ENCODE assay signal across 16 mouse cellular contexts in genomic region chr7:44271309-44271708, GRCm38 (mm10). TPM values are rescaled to one million over a fixed set of nuclear protein-coding genes. Genes with fewer than 3 reads are reported as not detected.
A peak's percentile ranks its signal among the peaks of the same experiment; 100 is the strongest.
DNase-seq lines count a peak whose midpoint lies in the region; ATAC-seq and TF ChIP-seq lines count a peak whose summit lies in the region.
"Had no signal": no experiment of that assay in that cellular context is flagged by ENCODE, and none has a peak within 500 bp of the region (broad histone marks: within the 10 kb centered on the region; RNA-seq: fewer than 3 reads in every experiment).

No protein-coding gene starts in this region.

- WGBS in forebrain, embryonic 16.5 days = 63% methylated on average over 2 of the region's 2 CpGs
- 77% methylated on average over 2 of the region's 2 CpGs for WGBS in forebrain, embryonic 10.5 days
- WGBS in neural tube, embryonic 13.5 days = 80% methylated on average over 2 of the region's 2 CpGs

- no peaks in the 10 kb centered on the region; the same call in 1 of the 2 replicates for H3K27me3 ChIP-seq in forebrain, embryonic 16.5 days (replicated peaks; ENCODE audit: control insufficient read depth, insufficient read depth, low read length)
- H3K27me3 ChIP-seq in forebrain, embryonic 10.5 days (ENCODE audit: poor library complexity, severe bottlenecking) = peaks cover 38% of the 10 kb centered on the region
- peaks cover 39% of the 10 kb centered on the region for H3K27me3 ChIP-seq in neural tube, embryonic 13.5 days

- H3K36me3 ChIP-seq in forebrain, embryonic 16.5 days (ENCODE audit: control insufficient read depth, insufficient read depth) = no peaks in the 10 kb centered on the region
- no peaks in the 10 kb centered on the region for H3K36me3 ChIP-seq in forebrain, embryonic 10.5 days (replicated peaks)
- H3K36me3 ChIP-seq in neural tube, embryonic 13.5 days = no peaks in the 10 kb centered on the region
- H3K36me3 ChIP-seq: heart, embryonic 15.5 days; limb, embryonic 12.5 days had no signal

- DNase-seq in forebrain, embryonic 10.5 days (ENCODE audit: extremely low spot score, low spot score) = no peak
- DNase-seq in neural tube, embryonic 10.5 days (ENCODE audit: extremely low spot score, low spot score) = no peak
- DNase-seq in brain, embryonic 14.5 days (ENCODE audit: low read depth) = peak; percentile 75
- DNase-seq in retina, embryonic 14.5 days (ENCODE audit: low spot score) = peak; percentile 36
- no peak for DNase-seq in gastrocnemius, adult 8-10 months (ENCODE audit: low spot score in 2 of 2)
- DNase-seq in kidney, postnatal 14 days = no peak
- DNase-seq: cerebellum, adult 18-20 months; thymus, postnatal 4 days had no signal

- H3K9me3 ChIP-seq in forebrain, embryonic 16.5 days (ENCODE audit: control insufficient read depth, low read length) = no peaks in the 10 kb centered on the region
- no peaks in the 10 kb centered on the region; the same call in 1 of the 2 replicates for H3K9me3 ChIP-seq in forebrain, embryonic 10.5 days
- H3K9me3 ChIP-seq in neural tube, embryonic 13.5 days = no peaks in the 10 kb centered on the region
- H3K9me3 ChIP-seq: heart, embryonic 15.5 days; limb, embryonic 12.5 days had no signal

- no peak for TF ChIP-seq CTCF in brain, embryonic 14.5 days (IDR thresholded peaks at IDR 0.05; ENCODE audit: borderline replicate concordance, extremely low read depth, insufficient read depth, insufficient read length)

- no peak overlapping the region for H3K4me2 ChIP-seq in forebrain, embryonic 16.5 days (ENCODE audit: low read length)
- no peak overlapping the region for H3K4me2 ChIP-seq in neural tube, embryonic 13.5 days
- H3K4me2 ChIP-seq: heart, embryonic 15.5 days; limb, embryonic 12.5 days had no signal

- H3K4me3 ChIP-seq in forebrain, embryonic 16.5 days (replicated peaks; ENCODE audit: low read length) = no peak overlapping the region
- H3K4me3 ChIP-seq in forebrain, embryonic 10.5 days = no peak overlapping the region
- H3K4me3 ChIP-seq in neural tube, embryonic 13.5 days = no peak overlapping the region
- H3K4me3 ChIP-seq: heart, embryonic 15.5 days; limb, embryonic 12.5 days had no signal

- 0 out of 2 replicates have a peak, but pooled peaks have one; percentile 52 for ATAC-seq in forebrain, embryonic 16.5 days
- peak; percentile 55; the same call in 1 of the 2 replicates for ATAC-seq in neural tube, embryonic 13.5 days (ENCODE audit: low read depth)
- ATAC-seq: intestine, embryonic 16.5 days; lung, postnatal 0 days had no signal

- no peak overlapping the region for H3K27ac ChIP-seq in forebrain, embryonic 16.5 days (ENCODE audit: low read length)
- no peak overlapping the region for H3K27ac ChIP-seq in forebrain, embryonic 10.5 days
- H3K27ac ChIP-seq in neural tube, embryonic 13.5 days (replicated peaks) = no peak overlapping the region
- H3K27ac ChIP-seq: heart, embryonic 15.5 days; limb, embryonic 12.5 days had no signal

- no peak overlapping the region for H3K9ac ChIP-seq in forebrain, embryonic 16.5 days (replicated peaks; ENCODE audit: low read depth, low read length)
- no peak overlapping the region for H3K9ac ChIP-seq in neural tube, embryonic 13.5 days
- H3K9ac ChIP-seq: heart, embryonic 15.5 days; limb, embryonic 12.5 days had no signal

- no peaks in the 10 kb centered on the region for H3K4me1 ChIP-seq in forebrain, embryonic 16.5 days (replicated peaks; ENCODE audit: control insufficient read depth, insufficient read depth, low read length)
- H3K4me1 ChIP-seq in forebrain, embryonic 10.5 days = peaks cover 7% of the 10 kb centered on the region
- no peaks in the 10 kb centered on the region for H3K4me1 ChIP-seq in neural tube, embryonic 13.5 days (replicated peaks)
- H3K4me1 ChIP-seq: heart, embryonic 15.5 days; limb, embryonic 12.5 days had no signal

- TF ChIP-seq POLR2A in brain, embryonic 14.5 days (IDR thresholded peaks at IDR 0.05; ENCODE audit: borderline replicate concordance, extremely low read depth, insufficient read depth, insufficient read length, poor library complexity, severe bottlenecking) = no peak

RNA-seq across cellular contexts. Expression of gene Gm15517, which starts 10.1 kb away (rescaled TPM):
- polyA plus RNA-seq in forebrain, embryonic 16.5 days (2015; fragmentation: Nextera tagmentation; extraction: Ambion mirVana) = not detected in 2 replicates
- 1.2 TPM in 1 of 2 replicates, not detected in the other for polyA plus RNA-seq in forebrain, embryonic 10.5 days (2016; fragmentation: Nextera tagmentation; extraction: Ambion mirVana)
- polyA plus RNA-seq in neural tube, embryonic 13.5 days (2015; fragmentation: Nextera tagmentation; extraction: Ambion mirVana) = not detected in 2 replicates
- polyA plus RNA-seq in brain, embryonic 14.5 days (2012; rRNA removed) = 1.0 and 1.2 TPM in 2 replicates
- total RNA-seq in gastrocnemius, adult 8-10 months (2022) = not detected
- total RNA-seq: adrenal gland, adult 18-20 months had no signal
- polyA plus RNA-seq: heart, embryonic 15.5 days; intestine, embryonic 16.5 days; limb, embryonic 12.5 days; lung, postnatal 0 days had no signal

RNA-seq across cellular contexts. Expression of gene Acp4, which starts 14.1 kb away (rescaled TPM):
- polyA plus RNA-seq in forebrain, embryonic 16.5 days (2015; fragmentation: Nextera tagmentation; extraction: Ambion mirVana) = not detected in 2 replicates
- 0.12 TPM in 1 of 2 replicates, not detected in the other for polyA plus RNA-seq in forebrain, embryonic 10.5 days (2016; fragmentation: Nextera tagmentation; extraction: Ambion mirVana)
- not detected in 2 replicates for polyA plus RNA-seq in neural tube, embryonic 13.5 days (2015; fragmentation: Nextera tagmentation; extraction: Ambion mirVana)
- polyA plus RNA-seq in brain, embryonic 14.5 days (2012; rRNA removed) = not detected in 2 replicates
- total RNA-seq in gastrocnemius, adult 8-10 months (2022) = not detected
- total RNA-seq: adrenal gland, adult 18-20 months had no signal
- polyA plus RNA-seq: embryonic facial prominence, embryonic 11.5 days; heart, embryonic 15.5 days; intestine, embryonic 16.5 days; limb, embryonic 12.5 days; lung, postnatal 0 days had no signal

RNA-seq across cellular contexts. Expression of gene 2410002F23Rik, which starts 24.8 kb away (rescaled TPM):
- polyA plus RNA-seq in forebrain, embryonic 16.5 days (2015; fragmentation: Nextera tagmentation; extraction: Ambion mirVana) = 240 and 264 TPM in 2 replicates
- polyA plus RNA-seq in forebrain, embryonic 10.5 days (2016; fragmentation: Nextera tagmentation; extraction: Ambion mirVana) = 197 and 209 TPM in 2 replicates
- 180 and 187 TPM in 2 replicates for polyA plus RNA-seq in neural tube, embryonic 13.5 days (2015; fragmentation: Nextera tagmentation; extraction: Ambion mirVana)
- 270 and 344 TPM in 2 replicates for polyA plus RNA-seq in brain, embryonic 14.5 days (2012; rRNA removed)
- 1 to 10 TPM; 5.1 to 9.2 (median 6.6) TPM for total RNA-seq in gastrocnemius, adult 8-10 months (2022)

RNA-seq across cellular contexts. Expression of gene 1700028J19Rik, which starts 24.8 kb away (rescaled TPM):
- 1.1 and 1.4 TPM in 2 replicates for polyA plus RNA-seq in forebrain, embryonic 16.5 days (2015; fragmentation: Nextera tagmentation; extraction: Ambion mirVana)
- 1.3 and 1.4 TPM in 2 replicates for polyA plus RNA-seq in forebrain, embryonic 10.5 days (2016; fragmentation: Nextera tagmentation; extraction: Ambion mirVana)
- polyA plus RNA-seq in neural tube, embryonic 13.5 days (2015; fragmentation: Nextera tagmentation; extraction: Ambion mirVana) = 1.1 and 1.3 TPM in 2 replicates
- 1.5 and 2.1 TPM in 2 replicates for polyA plus RNA-seq in brain, embryonic 14.5 days (2012; rRNA removed)
- total RNA-seq in gastrocnemius, adult 8-10 months (2022) = not detected

RNA-seq across cellular contexts. Expression of gene Gm36864, which starts 35.3 kb away (rescaled TPM):
- polyA plus RNA-seq in forebrain, embryonic 16.5 days (2015; fragmentation: Nextera tagmentation; extraction: Ambion mirVana) = not detected in 2 replicates
- not detected in 2 replicates for polyA plus RNA-seq in forebrain, embryonic 10.5 days (2016; fragmentation: Nextera tagmentation; extraction: Ambion mirVana)
- polyA plus RNA-seq in neural tube, embryonic 13.5 days (2015; fragmentation: Nextera tagmentation; extraction: Ambion mirVana) = not detected in 2 replicates
- not detected in 2 replicates for polyA plus RNA-seq in brain, embryonic 14.5 days (2012; rRNA removed)
- not detected for total RNA-seq in gastrocnemius, adult 8-10 months (2022)
- total RNA-seq: adrenal gland, adult 18-20 months had no signal
- polyA plus RNA-seq: embryonic facial prominence, embryonic 11.5 days; heart, embryonic 15.5 days; lung, postnatal 0 days had no signal

Comparison
In these comparisons a context has a peak if more than half of its experiments do, and no peak if none do; other contexts are left out.
1. DNase-seq: peak in brain, embryonic 14.5 days (single experiment) and retina, embryonic 14.5 days (single experiment); none in forebrain, embryonic 10.5 days (single experiment), neural tube, embryonic 10.5 days (single experiment), gastrocnemius, adult 8-10 months (0 of 2) and kidney, postnatal 14 days (single experiment).